Mouse (Mus musculus): ENCODE data around the gene Dnal4. TPM values are rescaled to one million over a fixed set of nuclear protein-coding genes. Genes with fewer than 3 reads are reported as not detected.

Dnal4 gene
- polyA plus RNA-seq, 1 experiment from 2014 or later, result 76.8 TPM

- ChIA-PET POLR2A (no interaction called here), CTCF (no interaction called here)
- in situ Hi-C loops (cut with MboI; ENCODE audit: low pct_unique_long_range_greater_than_20kb), result no loop called here
- no peak for DNase-seq (ENCODE audit: low read depth, low spot score)
- H3K27me3 ChIP-seq, result no peaks in the 10 kb centered on the region
- ATAC-seq, result no peak
- no peak for TF ChIP-seq CTCF (IDR thresholded peaks at IDR 0.05)
Measured at GRCm38 (mm10) chr15:79720267-79720666, 57.4 kb downstream of the Dnal4 start.

DNA sequence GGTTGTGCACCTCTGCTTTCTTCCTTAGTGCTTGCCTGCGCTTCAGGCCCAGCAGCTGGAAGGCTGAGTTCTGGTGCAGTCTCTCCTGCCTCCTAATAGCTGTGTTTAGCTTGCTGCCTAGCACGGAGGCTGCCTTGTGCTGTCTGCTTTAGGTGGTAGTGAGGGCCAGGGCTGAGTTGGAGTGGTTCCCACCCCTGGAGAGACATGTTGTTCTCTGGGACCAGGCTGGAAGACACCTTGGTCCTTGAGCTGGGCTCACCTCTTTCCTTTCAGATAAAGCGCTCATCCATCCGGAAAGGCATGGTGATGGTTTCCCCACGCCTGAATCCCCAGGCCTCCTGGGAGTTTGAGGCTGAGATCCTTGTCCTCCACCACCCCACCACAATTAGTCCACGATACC lies 60.9 kb downstream of the Dnal4 start:
- ATAC-seq, result no peak
- H3K27me3 ChIP-seq, result no peaks in the 10 kb centered on the region
- in situ Hi-C loops (cut with MboI; ENCODE audit: low pct_unique_long_range_greater_than_20kb), result no loop called here
- no peak for TF ChIP-seq CTCF (IDR thresholded peaks at IDR 0.05)
- DNase-seq (ENCODE audit: low read depth, low spot score), result no peak
- CTCF ChIA-PET, result interaction anchor here (0.8 to 1.2 kb wide), 2 partner anchors 9 to 19 kb away, joined by 3 read pairs; no protein-coding TSS in a partner anchor
- POLR2A ChIA-PET, result interaction anchor here (1.5 kb wide), 1 partner anchor 24 kb away, joined by 5 read pairs; no protein-coding TSS in a partner anchor

- POLR2A ChIA-PET, result no interaction called here
- no peak for DNase-seq (ENCODE audit: low read depth, low spot score)
- CTCF ChIA-PET, result no interaction called here
- TF ChIP-seq CTCF (IDR thresholded peaks at IDR 0.05), result no peak
- ATAC-seq, result no peak
- H3K27me3 ChIP-seq, result no peaks in the 10 kb centered on the region
- in situ Hi-C loops (cut with MboI; ENCODE audit: low pct_unique_long_range_greater_than_20kb), result no loop called here
Measured at GRCm38 (mm10) chr15:79715646-79716045, 62.0 kb downstream of the Dnal4 start.

Other genes with a start within 250 kb of the Dnal4 start
- gene Ddx17, start 231.1 kb downstream of the Dnal4 start, polyA plus RNA-seq (2021), result 326 TPM
- gene Dmc1, start 172.7 kb downstream of the Dnal4 start, polyA plus RNA-seq (2021), result 0.15 TPM
- 4.6 TPM for gene Fam227a, start 118.9 kb downstream of the Dnal4 start, polyA plus RNA-seq (2021)
- 46.0 TPM for gene Cby1, start 118.7 kb downstream of the Dnal4 start, polyA plus RNA-seq (2021)
- gene Tomm22, start 107.0 kb downstream of the Dnal4 start, polyA plus RNA-seq (2021), result 201 TPM
- gene Josd1, start 89.9 kb downstream of the Dnal4 start, polyA plus RNA-seq (2021), result 43.4 TPM
- 33.4 TPM for gene Gtpbp1, start 87.0 kb downstream of the Dnal4 start, polyA plus RNA-seq (2021)
- 69.6 TPM for gene Sun2, start 35.3 kb downstream of the Dnal4 start, polyA plus RNA-seq (2021)
- 6.6 TPM for gene Nptxr, start 26.9 kb upstream of the Dnal4 start, polyA plus RNA-seq (2021)
- gene Npcd, start 56.4 kb upstream of the Dnal4 start, polyA plus RNA-seq (2021), result 2.1 TPM
- gene Cbx6, start 56.8 kb upstream of the Dnal4 start, polyA plus RNA-seq (2021), result 75.9 TPM
- 10.5 TPM for gene Apobec3, start 113.8 kb upstream of the Dnal4 start, polyA plus RNA-seq (2021)
- gene Cbx7, start 193.3 kb upstream of the Dnal4 start, polyA plus RNA-seq (2021), result 8.9 TPM
- 96.5 TPM for gene Pdgfb, start 237.1 kb upstream of the Dnal4 start, polyA plus RNA-seq (2021)

All from Patski (cell line).